In genomic region chr5:120304295-120304701, GRCm38 (mm10) we compare ENCODE assay signal across 11 mouse cellular contexts.
DNase-seq lines count a peak whose midpoint lies in the region; ATAC-seq and TF ChIP-seq lines count a peak whose summit lies in the region.
"Had no signal": no experiment of that assay in that cellular context is flagged by ENCODE, and none has a peak within 500 bp of the region (broad histone marks: within the 10 kb centered on the region; RNA-seq: fewer than 3 reads in every experiment).

No protein-coding gene starts in this region.

- H3K27ac ChIP-seq in heart, embryonic 11.5 days (ENCODE audit: low read depth, low read length): no peak overlapping the region
- H3K27ac ChIP-seq in forebrain, embryonic 14.5 days (ENCODE audit: low read depth, low read length): no peak overlapping the region
- no peak overlapping the region for H3K27ac ChIP-seq in limb, embryonic 14.5 days (replicated peaks; ENCODE audit: low read depth, low read length)

- peaks cover 6% of the 10 kb centered on the region; the same call in 1 of the 2 replicates for H3K4me1 ChIP-seq in heart, embryonic 11.5 days (ENCODE audit: control insufficient read depth, insufficient read depth, low read length)
- H3K4me1 ChIP-seq in E14TG2a.4 (replicated peaks; ENCODE audit: low read depth, low read length): peaks cover 49% of the 10 kb centered on the region
- peaks cover 19% of the 10 kb centered on the region for H3K4me1 ChIP-seq in forebrain, embryonic 14.5 days (ENCODE audit: control insufficient read depth, insufficient read depth, low read length)
- no peaks in the 10 kb centered on the region for H3K4me1 ChIP-seq in limb, embryonic 14.5 days (ENCODE audit: control insufficient read depth, insufficient read depth, low read length)

- H3K4me3 ChIP-seq in heart, embryonic 11.5 days (ENCODE audit: low read depth, low read length): no peak overlapping the region
- peak overlapping the region; percentile 66 for H3K4me3 ChIP-seq in E14TG2a.4 (replicated peaks; ENCODE audit: low read length)
- H3K4me3 ChIP-seq in forebrain, embryonic 14.5 days (ENCODE audit: low read depth, low read length): peak overlapping the region; percentile 13; the same call in 1 of the 2 replicates
- H3K4me3 ChIP-seq in limb, embryonic 14.5 days (replicated peaks; ENCODE audit: low read length): 0 out of 2 replicates have a peak overlapping the region, but pooled peaks have one; percentile 7

- no peak for ATAC-seq in heart, embryonic 11.5 days (replicated peaks; ENCODE audit: insufficient number of reproducible peaks, low FRiP score, low TSS enrichment)
- ATAC-seq in forebrain, embryonic 14.5 days: peak; percentile 61
- ATAC-seq in limb, embryonic 14.5 days (ENCODE audit: low FRiP score, low read depth): no peak

- H3K36me3 ChIP-seq in heart, embryonic 11.5 days (ENCODE audit: control insufficient read depth, insufficient read depth, low read length): no peaks in the 10 kb centered on the region
- no peaks in the 10 kb centered on the region for H3K36me3 ChIP-seq in E14TG2a.4 (ENCODE audit: insufficient read depth, low read length)
- H3K36me3 ChIP-seq in forebrain, embryonic 14.5 days (ENCODE audit: control insufficient read depth, insufficient read depth, low read length): no peaks in the 10 kb centered on the region
- no peaks in the 10 kb centered on the region for H3K36me3 ChIP-seq in limb, embryonic 14.5 days (ENCODE audit: control insufficient read depth, insufficient read depth, low read length)

- no peak for DNase-seq in heart, adult 18-20 months
- DNase-seq in forebrain, embryonic 14.5 days (ENCODE audit: low spot score): peak; percentile 91
- no peak for DNase-seq in limb, embryonic 14.5 days (ENCODE audit: low spot score)
- no peak for DNase-seq in adrenal gland, adult 18-20 months (ENCODE audit: low spot score in 2 of 2)
- DNase-seq in B cell, adult 2 months: no peak
- no peak for DNase-seq in thymus, adult 18-20 months
- DNase-seq: heart, adult 11 months; liver; thymus, adult 2 months had no signal

- H3K9me3 ChIP-seq in heart, embryonic 11.5 days (replicated peaks; ENCODE audit: control insufficient read depth, low read length): no peaks in the 10 kb centered on the region
- no peaks in the 10 kb centered on the region for H3K9me3 ChIP-seq in E14TG2a.4 (ENCODE audit: low read length)
- no peaks in the 10 kb centered on the region for H3K9me3 ChIP-seq in forebrain, embryonic 14.5 days (replicated peaks; ENCODE audit: control insufficient read depth, low read length)
- H3K9me3 ChIP-seq in limb, embryonic 14.5 days (ENCODE audit: control insufficient read depth, low read length): no peaks in the 10 kb centered on the region

- no peak overlapping the region for H3K9ac ChIP-seq in heart, embryonic 11.5 days (ENCODE audit: low read depth, low read length)
- no peak overlapping the region for H3K9ac ChIP-seq in forebrain, embryonic 14.5 days (ENCODE audit: low read length)
- no peak overlapping the region for H3K9ac ChIP-seq in limb, embryonic 14.5 days (ENCODE audit: low read depth, low read length, severe bottlenecking)

- TF ChIP-seq POLR2A in limb, embryonic 14.5 days (IDR thresholded peaks at IDR 0.05; ENCODE audit: borderline replicate concordance, extremely low read depth, insufficient read depth, insufficient read length): no peak

- peak overlapping the region; percentile 11; the same call in 1 of the 2 replicates for H3K4me2 ChIP-seq in heart, embryonic 11.5 days
- peak overlapping the region; percentile 39 for H3K4me2 ChIP-seq in forebrain, embryonic 14.5 days (ENCODE audit: low read length)
- no peak overlapping the region; the same call in 1 of the 2 replicates for H3K4me2 ChIP-seq in limb, embryonic 14.5 days (replicated peaks; ENCODE audit: low read depth, low read length, severe bottlenecking)

- TF ChIP-seq CTCF in E14TG2a.4 (conservative IDR thresholded peaks at IDR 0.05; ENCODE audit: low read length): no peak

- peaks cover 63% of the 10 kb centered on the region for H3K27me3 ChIP-seq in heart, embryonic 11.5 days (ENCODE audit: control insufficient read depth, insufficient read depth, low read length)
- peaks cover 71% of the 10 kb centered on the region for H3K27me3 ChIP-seq in E14TG2a.4 (ENCODE audit: insufficient read depth, low read length)
- peaks cover 10% of the 10 kb centered on the region; the same call in 1 of the 2 replicates for H3K27me3 ChIP-seq in forebrain, embryonic 14.5 days (replicated peaks; ENCODE audit: control insufficient read depth, insufficient read depth, low read length)
- H3K27me3 ChIP-seq in limb, embryonic 14.5 days (ENCODE audit: control insufficient read depth, insufficient read depth, low read length): peaks cover 51% of the 10 kb centered on the region

- WGBS in heart, embryonic 11.5 days (ENCODE audit: insufficient replicate concordance): 24% methylated on average over 11 of the region's 13 CpGs
- 2% methylated on average over 13 of the region's 13 CpGs for WGBS in forebrain, embryonic 14.5 days
- 10% methylated on average over 12 of the region's 13 CpGs for WGBS in limb, embryonic 14.5 days
